Mouse (Mus musculus): ENCODE results near the gene Rbm42. TPM values are rescaled to one million over a fixed set of nuclear protein-coding genes. Genes with fewer than 3 reads are reported as not detected.
A peak's percentile ranks its signal among the peaks of the same experiment; 100 is the strongest.

Gene Rbm42
- 10 to 100 TPM; 25.6 to 37.9 TPM for polyA plus RNA-seq (2017; shearing (Covaris generic))

DNA sequence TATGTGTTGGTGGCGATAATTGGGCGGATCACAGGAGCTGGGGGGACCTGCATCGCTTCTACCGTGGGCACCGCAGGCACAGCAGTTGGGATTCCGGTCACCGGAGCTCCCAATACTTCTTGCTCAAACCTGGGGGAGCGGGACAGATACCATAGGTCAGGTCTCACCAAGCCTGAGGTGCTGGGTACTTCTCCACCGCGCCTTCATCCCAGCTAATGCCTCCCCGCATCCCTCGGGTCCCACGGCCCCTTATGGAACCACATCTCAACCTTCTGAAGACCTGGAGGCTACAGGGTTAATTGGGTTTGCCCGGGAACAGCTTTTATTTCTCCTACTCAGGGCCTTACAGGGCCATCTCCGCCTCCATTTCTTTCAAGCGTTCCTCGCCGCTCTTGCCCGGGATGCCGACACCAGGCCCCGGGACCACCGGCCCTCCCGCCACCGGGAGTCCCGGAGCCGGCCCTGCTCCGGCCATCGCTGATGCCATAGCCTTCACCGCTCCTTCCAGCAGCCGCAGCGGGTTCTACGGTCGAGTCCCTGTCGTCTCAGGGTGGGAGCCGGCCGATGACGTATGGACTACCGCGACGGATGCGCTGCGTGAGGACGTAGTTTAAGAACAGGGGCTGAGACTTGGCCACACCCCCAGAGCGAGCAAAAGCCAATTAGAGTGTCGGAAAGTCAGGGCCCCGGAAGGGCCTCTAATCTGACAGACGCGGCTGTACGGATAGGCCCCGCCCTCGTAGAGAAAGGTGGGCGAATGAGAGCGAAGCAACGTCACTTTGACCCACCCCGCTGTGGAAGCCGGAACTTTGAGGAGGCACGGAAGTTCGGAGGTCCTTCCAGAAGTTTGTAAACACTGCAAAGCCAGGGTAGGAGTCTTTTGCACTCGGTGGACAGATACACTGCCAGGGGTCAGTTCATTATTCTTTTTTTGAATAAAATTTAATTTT, at the start of gene Rbm42:
Gene Rbm42 (minus strand): TSS at position 727 of the 950 bp plus-strand sequence.
- peak; percentile 99 for ATAC-seq

DNA sequence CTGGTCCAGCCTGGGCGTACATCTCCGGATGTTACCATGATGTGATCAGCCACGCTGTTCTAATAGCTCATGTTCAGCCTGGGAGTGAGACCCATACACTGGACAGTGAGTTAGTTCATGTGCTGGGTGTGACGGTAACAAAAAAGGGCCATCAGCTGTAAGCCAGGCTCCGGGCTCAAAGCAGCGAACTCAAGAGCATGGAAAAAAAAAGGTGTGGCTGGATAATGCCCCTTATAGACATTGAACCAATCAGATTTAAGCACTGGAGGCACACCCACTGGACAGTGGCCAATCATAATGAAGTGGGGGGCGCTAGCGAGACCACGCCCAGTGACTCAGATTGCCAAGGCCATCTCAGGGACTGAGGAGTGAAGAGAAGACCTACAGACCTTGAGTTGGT, 48.5 kb upstream of the Rbm42 start, which contains the start of gene 2200002J24Rik:
Gene 2200002J24Rik (plus strand): TSS at position 338 of the 400 bp plus-strand sequence.
- no peak for ATAC-seq

DNA sequence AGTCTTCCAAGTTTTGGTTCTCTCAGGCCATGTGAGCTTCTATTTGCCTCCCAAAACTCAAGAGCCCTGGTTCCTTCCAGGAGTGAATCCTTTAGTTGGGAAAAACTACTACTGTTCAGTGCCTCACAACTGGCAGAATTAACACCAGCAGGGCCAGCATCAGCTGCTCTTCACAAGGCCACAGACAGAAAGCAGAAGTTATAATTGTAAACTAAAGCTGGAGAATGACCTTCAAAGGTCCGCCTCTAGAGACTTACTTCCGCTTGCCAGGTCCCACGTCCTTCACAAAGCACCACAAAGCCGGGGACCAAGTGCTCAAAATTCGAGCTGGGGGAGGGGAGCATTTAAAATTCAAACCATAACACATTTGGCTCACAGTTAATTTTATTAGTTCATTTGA, 48.0 kb upstream of the Rbm42 start:
- ATAC-seq, result no peak

DNA sequence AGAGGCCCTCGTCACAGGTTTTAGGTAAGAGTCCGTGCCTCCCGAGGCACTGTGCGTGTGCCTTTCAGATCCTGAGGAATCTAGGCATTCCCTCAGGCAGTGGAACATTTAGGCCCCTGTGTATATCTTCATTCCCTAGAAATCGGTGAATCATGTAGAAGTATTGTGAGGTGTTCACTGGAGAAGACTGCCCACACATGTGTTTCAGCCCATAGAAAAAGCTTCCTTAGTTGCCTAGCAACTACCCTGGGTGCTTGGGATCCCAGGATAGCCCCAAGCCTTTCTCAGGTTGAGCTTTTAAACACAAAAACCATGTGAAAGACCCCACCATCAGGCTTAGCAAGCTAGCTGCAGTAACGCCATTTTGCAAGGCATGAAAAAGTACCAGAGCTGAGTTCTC, 38.2 kb upstream of the Rbm42 start:
- no peak for ATAC-seq

DNA sequence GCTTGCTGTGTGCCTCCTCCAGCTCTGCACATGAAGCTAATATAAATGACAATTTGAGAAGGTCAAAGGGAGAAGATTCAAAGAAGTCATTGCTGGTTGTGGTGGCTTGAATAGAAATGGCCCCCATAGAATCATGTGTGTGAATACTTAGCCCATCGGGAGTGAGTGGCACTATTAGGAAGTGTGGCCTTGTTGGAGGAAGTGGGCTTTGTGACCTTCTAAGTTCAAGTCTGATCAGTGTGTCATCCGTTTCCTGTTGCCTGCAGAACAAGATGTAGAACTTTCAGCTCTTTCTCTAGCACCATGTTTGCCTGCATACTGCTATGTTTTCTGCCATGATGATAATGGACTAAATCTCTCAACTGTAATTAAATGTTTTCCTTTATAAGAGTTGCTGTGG, 33.3 kb upstream of the Rbm42 start:
- no peak for ATAC-seq

DNA sequence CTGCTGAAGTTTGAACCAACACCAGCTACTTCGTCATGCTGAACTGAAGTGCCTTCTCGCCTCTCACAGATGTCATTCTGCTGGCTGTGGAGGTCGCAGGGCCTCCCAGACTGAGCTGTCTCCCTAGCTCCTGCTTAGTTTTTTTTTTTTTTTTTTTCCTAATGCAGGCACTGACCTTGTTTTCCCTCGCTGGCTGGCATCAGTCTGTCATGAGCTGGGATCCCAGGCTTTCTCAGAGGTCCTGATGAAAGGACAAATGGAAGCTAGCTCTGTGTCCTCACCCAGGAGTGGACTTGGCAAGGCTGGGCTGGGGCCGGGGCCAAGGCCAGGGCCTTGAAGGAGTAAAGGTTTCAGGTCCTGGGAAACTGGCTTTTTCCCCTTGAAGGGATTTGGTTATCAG, 31.8 kb upstream of the Rbm42 start:
- ATAC-seq, result no peak

DNA sequence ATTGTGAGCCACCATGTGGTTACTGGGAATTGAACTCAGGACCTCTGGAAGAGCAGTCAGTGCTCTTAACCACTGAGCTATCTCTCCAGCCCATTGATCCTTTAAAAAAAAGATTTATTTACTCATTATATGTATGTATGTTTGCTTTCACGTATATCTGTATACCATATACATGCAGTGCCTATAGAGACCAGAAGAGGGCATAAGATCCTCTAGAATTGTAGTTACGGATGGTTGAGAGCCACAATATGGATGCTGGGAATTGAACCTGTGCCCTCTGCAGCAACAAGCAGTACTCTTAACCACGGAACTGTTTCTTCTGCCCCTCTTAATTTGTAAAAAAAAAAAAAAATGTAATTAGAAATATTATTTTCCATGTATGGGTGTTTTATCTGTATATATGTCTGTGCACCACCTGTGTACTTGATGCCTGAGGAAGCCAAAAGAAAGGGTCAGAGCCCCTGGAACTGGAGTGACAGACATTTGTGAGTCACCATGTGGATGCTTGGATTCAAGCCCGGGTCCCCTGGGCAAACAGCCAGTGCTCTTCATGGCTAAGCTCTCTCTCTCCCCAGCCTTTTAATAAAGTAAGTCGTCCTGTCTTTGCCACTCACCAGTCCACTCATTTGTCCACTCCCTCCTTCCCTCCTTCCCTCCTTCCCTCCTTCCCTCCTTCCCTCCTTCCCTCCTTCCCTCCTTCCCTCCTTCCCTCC, 28.3 kb upstream of the Rbm42 start:
- ATAC-seq, result no peak

DNA sequence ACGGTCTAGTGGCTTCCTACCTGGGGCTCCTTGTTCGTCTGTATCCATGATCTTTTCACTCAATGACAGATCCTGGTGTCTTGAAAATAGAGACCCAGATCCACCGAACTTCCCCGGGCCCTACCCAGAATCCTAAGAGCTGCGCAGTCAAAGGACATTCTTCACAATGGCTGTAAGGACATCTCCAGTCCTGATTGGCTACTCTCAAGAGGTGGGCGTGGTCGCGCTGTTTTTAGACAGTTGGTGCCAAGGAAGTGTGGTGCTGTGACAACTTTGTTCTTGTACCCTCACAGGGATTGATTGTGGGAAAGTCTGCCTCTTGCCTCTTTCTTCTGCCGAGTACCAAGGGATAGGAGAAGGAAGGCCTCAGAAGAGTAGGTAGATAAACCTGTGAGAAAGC, 21.4 kb upstream of the Rbm42 start, which contains the start of gene Pmis2:
Gene Pmis2 (minus strand): TSS at position 126 of the 400 bp plus-strand sequence.
- ATAC-seq, result no peak

DNA sequence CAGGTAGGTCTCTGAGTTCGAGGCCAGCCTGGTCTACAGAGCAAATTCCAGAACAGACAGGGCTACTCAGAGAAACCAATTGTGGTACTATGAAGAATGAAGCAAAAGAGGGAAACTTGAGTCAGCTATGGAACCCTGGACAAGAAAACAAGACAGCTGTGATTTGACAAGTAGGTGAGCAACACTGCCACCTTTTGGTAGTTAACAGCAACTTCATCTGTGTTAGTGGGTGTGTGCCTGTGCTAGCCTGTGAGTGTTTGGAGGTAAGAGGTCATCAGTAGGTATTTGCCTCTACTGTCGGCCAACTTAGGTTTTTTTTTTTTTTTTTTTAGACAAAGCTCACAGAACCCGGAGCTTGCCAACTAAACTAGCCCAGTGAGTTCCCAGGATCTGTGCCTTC, 19.1 kb upstream of the Rbm42 start:
- ATAC-seq, result no peak

DNA sequence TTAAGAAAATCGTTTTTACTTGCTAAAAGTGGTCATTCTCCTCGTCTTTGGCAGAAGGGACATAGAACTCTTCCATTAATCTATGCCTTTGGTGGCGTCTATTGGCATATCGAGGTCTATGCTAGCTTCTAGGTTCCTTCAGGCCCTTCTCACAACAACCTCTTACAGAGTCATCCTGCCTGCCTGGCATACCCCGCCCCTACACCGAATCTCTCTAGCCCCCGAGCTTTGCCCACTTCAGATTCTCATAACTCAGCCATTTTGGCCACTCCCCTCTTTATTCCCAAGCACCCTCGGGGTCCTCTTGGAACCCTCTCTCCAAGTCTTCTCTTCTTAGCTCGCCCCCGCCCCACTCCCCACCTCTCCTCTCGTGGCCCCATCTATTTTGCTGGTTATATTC, 15.2 kb upstream of the Rbm42 start:
- ATAC-seq, result no peak

DNA sequence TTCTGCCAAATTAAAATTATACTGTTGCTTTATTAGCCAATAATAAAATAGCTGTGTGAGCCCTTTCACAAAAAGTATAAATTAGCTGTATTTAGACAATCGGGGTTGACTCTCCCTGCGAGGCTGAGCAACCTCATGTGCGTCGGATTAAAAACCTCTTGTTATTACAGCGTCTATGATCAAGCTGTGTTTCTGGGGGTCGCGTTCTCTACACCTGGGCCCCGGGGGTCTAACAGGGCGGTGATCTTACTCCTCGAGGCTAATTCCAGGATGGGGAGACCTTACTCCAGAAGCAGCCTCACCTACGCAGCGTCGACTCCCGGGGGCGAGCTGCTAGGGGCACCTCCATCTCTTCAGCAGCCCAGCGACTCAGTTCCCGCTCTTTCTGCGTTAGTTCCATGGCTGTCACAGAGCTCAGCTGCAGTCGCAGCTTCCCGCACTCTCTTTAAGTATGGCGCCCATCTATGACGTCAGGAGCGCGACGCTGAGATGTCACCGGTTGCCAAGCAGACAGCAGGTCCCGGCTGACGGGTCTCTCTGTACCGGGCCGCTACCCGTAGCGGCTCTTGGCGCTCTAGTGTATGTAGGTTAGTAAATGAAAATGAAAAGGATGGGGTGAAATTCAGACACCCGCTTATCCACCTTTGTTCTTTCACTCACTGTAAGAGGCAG, 14.5 kb upstream of the Rbm42 start, which contains the start of gene Haus5:
Gene Haus5 (minus strand): TSS at position 466 of the 672 bp plus-strand sequence.
- peak; percentile 96 for ATAC-seq

DNA sequence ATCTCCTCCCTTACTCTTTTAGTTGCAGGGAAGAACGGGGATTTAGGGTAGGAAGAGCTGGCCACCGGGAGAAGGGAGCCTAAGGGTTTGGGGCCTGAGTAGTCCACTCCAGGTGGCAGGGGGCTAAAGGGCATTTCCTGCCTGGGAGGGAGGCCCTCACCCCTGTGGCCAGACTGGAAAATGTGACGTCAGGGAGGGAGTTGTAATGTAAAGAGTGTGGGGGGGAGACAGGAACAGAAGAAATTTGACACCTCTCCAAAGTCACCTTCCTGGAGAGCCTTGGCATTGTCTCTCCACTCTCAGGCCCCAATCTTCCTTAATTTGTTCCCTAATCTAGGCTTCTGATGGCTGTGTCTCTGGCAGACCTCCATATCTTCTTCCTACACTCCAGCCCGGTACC, 11.0 kb downstream of the Rbm42 start:
- ATAC-seq, result no peak

DNA sequence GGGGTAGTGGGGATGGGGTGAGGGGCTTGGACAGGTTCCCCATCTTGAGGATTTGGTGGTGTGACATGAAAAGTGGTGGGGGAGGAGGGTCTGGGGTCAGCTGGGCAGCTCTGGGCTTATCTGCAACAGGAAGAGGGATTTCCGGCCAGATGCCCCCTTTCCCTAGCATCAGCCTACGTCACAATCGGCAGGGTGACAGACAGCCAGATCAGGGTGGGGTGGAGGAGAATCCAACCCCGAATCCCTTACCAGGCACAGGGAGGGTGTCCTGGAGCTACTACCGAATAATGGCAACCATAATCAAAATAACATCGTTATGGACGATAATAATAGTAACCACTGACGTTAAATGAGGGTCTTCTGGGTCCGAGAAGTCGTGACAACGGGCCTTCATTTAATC, 13.7 kb downstream of the Rbm42 start:
- no peak for ATAC-seq

DNA sequence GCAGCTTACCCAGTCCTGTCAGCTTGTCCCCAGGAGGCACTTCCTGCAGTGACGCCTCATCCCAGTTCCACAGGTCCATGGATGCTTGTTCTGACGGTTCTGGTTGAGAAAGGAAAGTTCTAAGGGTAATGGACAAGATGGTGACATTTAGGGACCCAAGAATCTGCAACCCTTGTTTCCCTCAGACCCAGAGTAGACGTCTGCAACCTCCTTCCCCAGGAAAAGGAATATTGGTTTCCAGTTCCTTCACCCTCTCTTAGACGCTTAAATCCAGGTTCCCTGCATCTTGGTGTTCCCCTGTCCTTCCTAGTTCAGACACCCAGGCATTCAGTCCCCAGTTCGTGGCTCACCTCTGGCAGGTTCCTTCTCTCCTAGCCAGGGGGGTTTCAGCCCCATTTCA, 14.4 kb downstream of the Rbm42 start, which contains the start of gene Etv2:
Gene Etv2 (minus strand): TSS at position 101 of the 400 bp plus-strand sequence.
- no peak for ATAC-seq

DNA sequence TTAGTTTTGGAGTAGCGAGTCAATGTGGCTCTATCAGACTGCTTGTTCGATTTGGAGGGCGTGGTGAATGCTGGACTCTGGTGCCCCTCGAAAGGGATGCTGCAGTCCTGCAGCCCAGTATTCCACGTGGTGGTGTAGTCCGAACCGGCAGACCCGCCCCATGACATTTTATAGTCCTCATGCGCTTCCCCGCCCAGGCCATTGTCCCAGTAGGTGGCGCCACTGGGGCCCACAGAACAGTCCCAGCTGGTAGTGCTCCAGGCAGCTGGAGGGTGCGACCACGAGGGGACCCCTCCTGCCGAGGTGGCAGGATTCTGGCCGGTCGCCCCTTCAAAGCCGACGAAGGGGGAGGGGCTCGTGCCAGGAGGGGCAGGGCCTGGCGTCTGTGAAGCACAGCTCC, 15.5 kb downstream of the Rbm42 start:
- no peak for ATAC-seq

DNA sequence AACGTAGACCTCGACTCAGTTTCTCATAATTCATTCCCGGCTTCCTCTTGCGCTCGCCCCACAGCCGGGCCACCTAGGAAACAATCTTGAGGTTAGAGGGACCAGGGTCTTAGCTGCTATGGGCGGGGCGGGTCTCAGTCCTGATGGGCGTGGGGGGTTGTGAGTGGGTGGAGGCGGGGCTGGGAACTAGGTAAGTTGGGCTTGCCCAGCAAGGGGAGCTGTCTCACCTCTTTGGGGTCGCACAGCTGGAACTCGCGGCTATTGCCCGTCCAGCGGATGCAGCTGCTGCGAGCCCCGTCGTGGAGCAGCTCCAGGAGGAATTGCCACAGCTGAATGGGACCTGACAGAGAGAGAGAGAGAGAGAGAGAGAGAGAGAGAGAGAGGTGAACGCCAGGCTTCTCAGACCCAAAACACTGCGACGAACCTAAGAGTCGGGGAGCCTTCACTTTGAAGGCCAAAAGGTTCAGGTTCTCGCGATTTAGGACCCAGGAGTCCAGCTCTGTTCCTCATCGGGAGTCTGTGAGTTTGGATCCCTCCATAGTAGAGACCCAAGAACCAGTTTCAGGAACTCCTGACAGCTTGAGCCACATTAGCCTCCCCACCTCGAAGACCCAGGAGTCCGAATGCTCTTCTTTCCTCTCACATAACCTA, 16.2 kb downstream of the Rbm42 start:
- no peak for ATAC-seq

DNA sequence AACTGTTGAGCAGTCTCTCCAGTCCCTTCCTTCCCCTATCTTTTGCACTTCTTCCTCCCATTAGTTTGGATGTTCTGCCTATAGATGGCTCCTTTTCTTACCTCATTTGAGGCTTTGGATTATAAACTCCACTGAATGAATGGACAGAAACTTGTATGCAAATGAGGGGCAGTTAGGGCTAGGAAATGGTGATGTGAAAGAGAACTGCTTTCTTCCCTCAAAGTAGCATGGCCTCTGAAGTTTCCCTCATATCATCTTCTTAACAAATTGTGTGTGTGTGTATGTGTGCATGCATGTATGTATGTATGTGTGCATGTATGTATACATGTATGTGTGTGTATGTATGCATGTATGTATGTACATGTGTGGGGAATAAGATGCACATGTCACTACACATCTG, 21.1 kb downstream of the Rbm42 start:
- ATAC-seq, result no peak

DNA sequence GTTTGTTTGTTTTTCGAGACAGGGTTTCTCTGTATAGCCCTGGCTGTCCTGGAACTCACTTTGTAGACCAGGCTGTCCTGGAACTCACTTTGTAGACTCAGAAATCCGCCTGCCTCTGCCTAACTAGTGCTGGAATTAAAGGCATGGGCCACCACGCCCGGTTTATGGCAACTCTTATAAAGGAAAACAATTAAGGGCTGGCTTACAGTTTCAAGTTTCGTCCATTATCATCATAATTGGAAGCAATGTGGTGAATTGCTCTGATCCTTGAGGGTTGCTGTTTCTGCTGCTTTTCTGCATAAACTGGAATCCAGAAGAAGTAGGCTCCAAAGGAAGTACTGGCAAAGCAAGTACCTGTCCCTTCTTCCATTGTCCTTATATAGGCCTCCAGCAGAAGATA, 23.5 kb downstream of the Rbm42 start:
- ATAC-seq, result no peak

DNA sequence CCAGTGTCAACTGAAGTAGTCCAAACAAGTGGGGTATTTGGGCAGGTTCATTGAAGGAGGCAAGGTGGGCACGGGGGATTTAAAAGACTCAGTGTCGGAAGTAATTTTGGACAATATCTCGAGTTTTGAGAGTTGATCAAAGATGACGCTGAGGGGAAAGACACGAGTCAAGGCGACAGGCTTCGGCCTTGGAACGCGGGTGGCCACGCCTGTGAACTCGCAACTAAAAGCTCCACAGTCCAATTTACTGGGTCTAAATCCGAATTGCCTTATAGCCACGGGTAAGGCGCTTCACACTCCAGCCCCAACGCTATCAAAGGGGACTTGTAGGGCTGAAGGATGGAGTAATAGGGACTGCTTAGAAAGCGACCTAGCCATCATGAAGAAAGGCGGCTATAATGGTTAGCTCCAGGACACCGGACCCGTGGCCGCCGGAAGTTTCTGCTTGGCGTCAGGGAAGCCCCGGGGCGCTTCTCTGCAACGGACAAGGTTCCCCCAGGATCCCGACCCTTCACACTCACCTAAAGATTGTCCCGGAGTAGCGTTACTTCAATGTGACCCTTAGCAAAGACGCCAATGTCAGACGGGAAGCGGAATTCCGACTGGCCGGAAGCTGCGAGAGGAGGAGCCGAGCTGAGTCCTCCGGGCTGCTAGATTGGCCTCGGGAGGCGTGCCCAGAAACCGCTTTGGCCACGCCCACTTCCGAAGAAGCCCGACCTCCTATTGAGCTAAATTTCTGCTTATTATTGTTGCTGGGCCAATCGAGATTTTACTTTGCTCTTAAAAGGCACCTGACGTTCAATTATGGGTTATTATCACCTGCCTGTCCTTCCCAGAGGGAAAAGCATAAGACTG, 24.4 kb downstream of the Rbm42 start, which contains the start of gene Cox6b1:
Gene Cox6b1 (minus strand): TSS at position 622 of the 855 bp plus-strand sequence.
- ATAC-seq, result peak; percentile 98

DNA sequence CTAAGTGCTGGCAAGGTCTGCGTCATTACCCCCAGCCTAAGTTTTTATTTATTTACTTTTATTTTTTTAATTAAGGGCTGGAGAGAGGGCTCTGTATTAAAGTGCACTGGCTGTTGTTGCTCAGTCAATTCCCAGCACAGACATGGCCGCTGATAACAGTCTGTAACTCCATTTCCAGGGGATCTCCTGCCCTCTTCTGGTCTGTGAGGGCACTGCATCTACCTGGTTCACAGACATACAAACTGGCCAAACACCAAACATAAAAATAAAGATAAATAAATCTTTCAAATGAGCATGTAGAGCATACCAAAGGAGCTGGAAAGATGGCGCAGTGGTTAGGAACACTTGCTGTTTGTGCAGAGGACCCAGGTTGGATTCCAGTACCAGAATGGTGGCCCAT, 30.9 kb downstream of the Rbm42 start:
- no peak for ATAC-seq

DNA sequence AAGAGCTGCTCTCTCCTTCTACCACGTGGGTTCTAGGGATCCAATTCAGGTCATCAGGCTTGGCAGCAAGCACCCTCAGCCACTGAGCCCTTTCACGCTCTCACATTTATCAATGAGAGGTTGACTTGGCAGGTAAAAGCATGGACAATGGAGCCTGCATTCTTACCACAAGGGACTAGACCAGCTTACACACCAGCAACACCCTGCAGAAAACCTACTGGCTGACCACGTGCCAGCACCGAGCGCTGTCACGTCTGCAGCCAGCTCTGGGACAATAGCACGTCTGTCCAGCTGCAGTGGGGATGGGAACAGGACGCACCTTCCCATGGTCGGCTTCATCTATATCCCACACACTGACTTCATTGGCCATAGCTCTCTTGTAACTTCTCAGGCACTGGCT, 31.5 kb downstream of the Rbm42 start:
- no peak for ATAC-seq

Measured in activated CD4-positive, CD25-positive, alpha-beta regulatory T cell, adult 4 months (primary cell).